Mouse (Mus musculus) gastrocnemius, adult 2 months (tissue): ENCODE data around the gene Taok1. TPM values are rescaled to one million over a fixed set of nuclear protein-coding genes. Genes with fewer than 3 reads are reported as not detected.
"Not testable (repeated sequence)": the region's sequence is repeated elsewhere in the genome, so short reads cannot be mapped to it uniquely, and the experiment has no call there.

Experiments used
- DNase-seq: peaks from one replicate; pipeline ENCODE4 v3.0.0; 2022
- H3K27ac ChIP-seq: fragments of 200-600 bp; 2 replicates; pipeline ENCODE4 v1.8.1; 2022; ENCODE audit warnings: mild to moderate bottlenecking
- H3K4me3 ChIP-seq: fragments of 200-600 bp; 2 replicates; pipeline ENCODE4 v1.8.1; 2022; ENCODE audit warnings: mild to moderate bottlenecking, moderate library complexity
- CTCF ChIP-seq: fragments of 200-600 bp; IDR thresholded peaks from 2 replicates; pipeline ENCODE4 v1.8.1; 2022; ENCODE audit warnings: antibody characterized with exemption, mild to moderate bottlenecking, moderate library complexity
- intact Hi-C: fragments of 180-260 bp; cut with DNase I; formaldehyde crosslinking; loops from one replicate; pipeline ENCODE4 v1.15.1; 2025
- total RNA-seq, 2 experiments: library from RNA; stranded (reverse); gene quantifications; 2 replicates each; pipeline ENCODE4 v1.2.3; 2021

The Taok1 gene
- total RNA-seq, 2 experiments from 2014 or later, result 37.7 to 48.4 TPM

- Histone ChIP-seq H3K4me3 (no peak overlapping the region), H3K27ac (no peak overlapping the region)
- DNase-seq, result no peak
- TF ChIP-seq CTCF, result no peak
- intact Hi-C loops, result no loop called here
Measured at GRCm38 (mm10) chr11:77529644-77530043, 78.0 kb downstream of the Taok1 start.

GRCm38 (mm10) chr11:77528420-77528819, 79.2 kb downstream of the Taok1 start:
- H3K4me3 ChIP-seq, intact Hi-C loops, DNase-seq, H3K27ac ChIP-seq: not testable (repeated sequence)

- Histone ChIP-seq H3K4me3 (no peak overlapping the region), H3K27ac (no peak overlapping the region)
- no peak for DNase-seq
- intact Hi-C loops, result no loop called here
- TF ChIP-seq CTCF, result peak; percentile 5; the same call in 1 of the 2 replicates
Measured at GRCm38 (mm10) chr11:77525804-77526486, 81.7 kb downstream of the Taok1 start.

GRCm38 (mm10) chr11:77520601-77521529, 86.8 kb downstream of the Taok1 start:
- H3K4me3 ChIP-seq, result no peak overlapping the region
- intact Hi-C loops, result no loop called here
- peak; percentile 38 for DNase-seq
- H3K27ac ChIP-seq, result no peak overlapping the region
- TF ChIP-seq CTCF, result no peak

GRCm38 (mm10) chr11:77519043-77519442, 88.6 kb downstream of the Taok1 start, which contains the start of gene Gm10392:
Gm10392 (minus strand) TSS chr11:77519198.
- Histone ChIP-seq H3K27ac (0 out of 2 replicates have a peak within 1 kb of the TSS, but pooled peaks have one; percentile 5), H3K4me3 (no peak within 1 kb of the TSS)
- DNase-seq, result no peak
- no peak for TF ChIP-seq CTCF
- intact Hi-C loops, result loop anchor here (10.0 kb wide), 1 partner anchor 276 kb away; no protein-coding TSS in a partner anchor

GRCm38 (mm10) chr11:77518051-77518798, 89.4 kb downstream of the Taok1 start:
- TF ChIP-seq CTCF, result no peak
- Histone ChIP-seq H3K4me3 (no peak overlapping the region), H3K27ac (no peak overlapping the region)
- DNase-seq, result no peak
- intact Hi-C loops, result loop anchor here (10.0 kb wide), 1 partner anchor 277 kb away; no protein-coding TSS in a partner anchor

- intact Hi-C loops, result loop anchor here (10.0 kb wide), 1 partner anchor 278 kb away; no protein-coding TSS in a partner anchor
- TF ChIP-seq CTCF, result no peak
- H3K4me3 ChIP-seq, result no peak overlapping the region
- no peak overlapping the region for H3K27ac ChIP-seq
- DNase-seq, result no peak
Measured at GRCm38 (mm10) chr11:77516553-77517425, 90.8 kb downstream of the Taok1 start.

GRCm38 (mm10) chr11:77515637-77516552, 91.7 kb downstream of the Taok1 start, which contains the start of gene Trp53i13:
Trp53i13 (minus strand) TSS chr11:77515980.
- intact Hi-C loops, result loop anchor here (10.0 kb wide), 1 partner anchor 279 kb away; no protein-coding TSS in a partner anchor
- peak within 1 kb of the TSS; percentile 82 for H3K4me3 ChIP-seq
- no peak for DNase-seq
- no peak for TF ChIP-seq CTCF
- peak within 1 kb of the TSS; percentile 94 for H3K27ac ChIP-seq

GRCm38 (mm10) chr11:77514832-77515636, 92.6 kb downstream of the Taok1 start, which contains the start of gene Abhd15:
Abhd15 (plus strand) TSS chr11:77515121.
- intact Hi-C loops, result loop anchor here (5.0 to 10.0 kb wide), 2 partner anchors 92 to 280 kb away; partner anchors contain the start of gene Taok1
- no peak for TF ChIP-seq CTCF
- H3K27ac ChIP-seq, result peak within 1 kb of the TSS; percentile 94

More at GRCm38 (mm10) chr11:77514832-77515636, 92.6 kb downstream of the Taok1 start, which contains the start of gene Abhd15:
- DNase-seq, result peak; percentile 90
- peak within 1 kb of the TSS; percentile 82 for H3K4me3 ChIP-seq
